Mouse (Mus musculus) lung, postnatal 0 days (tissue): ENCODE measurements at regions not wholly inside any gene's neighbourhood (a gene's known extent, or its start where the extent isn't known, plus 50 kb on each side); places are given as distances from the start of the nearest gene placed in this dataset.

Source experiments
- CTCF ChIP-seq: IDR thresholded peaks from 2 replicates; pipeline ENCODE4 v1.5.1; 2016; ENCODE audit warnings: antibody characterized with exemption, mild to moderate bottlenecking
- EP300 ChIP-seq: IDR thresholded peaks from 2 replicates; pipeline ENCODE4 v1.6.1; 2016; ENCODE audit warnings: antibody characterized with exemption, mild to moderate bottlenecking, control low read depth

DNA sequence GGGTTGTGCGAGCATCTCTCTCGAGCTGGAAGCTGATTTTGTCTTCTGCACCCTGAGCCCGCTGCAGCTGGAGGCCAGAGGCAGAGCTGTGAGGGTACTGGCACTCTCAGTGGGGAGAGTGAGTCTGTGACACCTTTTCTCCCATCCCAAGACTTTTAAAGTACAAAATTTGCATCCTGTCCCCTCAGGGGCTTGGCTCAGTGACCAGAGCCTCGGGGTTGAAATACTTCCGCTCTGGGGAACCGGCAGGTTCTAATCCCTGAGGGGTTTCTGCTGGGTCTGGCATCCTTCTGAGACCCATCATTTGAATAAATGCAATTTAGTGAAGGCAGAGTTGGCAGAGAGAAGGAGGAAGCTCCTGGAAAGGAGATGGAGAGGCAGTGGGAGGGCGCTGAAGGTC lies 340.5 kb upstream of the Smim15 start:
- no peak for TF ChIP-seq CTCF
- no peak for TF ChIP-seq EP300
